Mouse (Mus musculus) cerebellum, adult 18-20 months (tissue): ENCODE results near the gene Acap2.

ENCODE experiments used
- DNase-seq, 2 experiments: peaks; one replicate each; pipeline ENCODE4 v3.0.0; 2021

The Acap2 gene

DNA sequence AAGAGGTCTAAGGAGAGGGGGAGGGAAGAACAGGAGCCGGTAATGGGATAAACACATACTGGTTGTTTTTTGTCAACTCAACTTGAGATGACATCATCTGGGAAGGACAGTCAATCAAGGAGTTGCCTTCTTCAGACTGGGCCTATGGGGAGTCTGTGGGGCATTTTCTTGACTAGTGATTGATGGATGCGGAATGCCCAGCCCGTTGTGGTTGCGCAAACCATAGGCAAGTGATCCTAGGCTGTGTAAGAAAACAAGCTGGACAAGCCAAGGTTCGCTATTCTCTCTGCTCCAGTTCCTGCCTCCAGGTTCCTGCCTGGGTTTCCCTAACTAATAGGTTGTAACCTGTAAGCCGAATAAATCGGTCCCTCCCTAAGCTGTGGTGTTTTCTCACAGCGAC is 4.1 kb upstream of the Acap2 start:
- DNase-seq, result no peak

DNA sequence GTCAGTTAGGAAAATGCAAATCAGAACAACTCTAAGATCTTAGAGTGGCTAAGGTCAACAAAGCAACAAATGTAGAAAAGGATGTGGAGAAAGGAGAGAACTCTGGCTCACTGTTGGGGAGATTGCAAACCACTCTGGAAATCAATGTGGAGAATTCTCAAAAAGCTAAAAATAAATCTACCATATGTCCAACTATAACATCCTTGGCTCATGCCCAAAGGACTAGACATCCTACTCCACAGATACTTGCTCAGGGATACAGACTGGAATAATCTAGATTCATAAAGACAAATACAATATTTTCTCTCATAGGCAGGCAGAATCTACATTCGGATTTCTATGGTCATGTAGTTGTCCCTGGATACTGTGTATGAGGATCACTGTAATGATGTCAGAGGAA is 3.2 kb upstream of the Acap2 start:
- DNase-seq, result no peak

- no peak for DNase-seq
These were observed 659 bp upstream of the Acap2 start for GRCm38 (mm10) chr16:31201704-31202103.

DNA sequence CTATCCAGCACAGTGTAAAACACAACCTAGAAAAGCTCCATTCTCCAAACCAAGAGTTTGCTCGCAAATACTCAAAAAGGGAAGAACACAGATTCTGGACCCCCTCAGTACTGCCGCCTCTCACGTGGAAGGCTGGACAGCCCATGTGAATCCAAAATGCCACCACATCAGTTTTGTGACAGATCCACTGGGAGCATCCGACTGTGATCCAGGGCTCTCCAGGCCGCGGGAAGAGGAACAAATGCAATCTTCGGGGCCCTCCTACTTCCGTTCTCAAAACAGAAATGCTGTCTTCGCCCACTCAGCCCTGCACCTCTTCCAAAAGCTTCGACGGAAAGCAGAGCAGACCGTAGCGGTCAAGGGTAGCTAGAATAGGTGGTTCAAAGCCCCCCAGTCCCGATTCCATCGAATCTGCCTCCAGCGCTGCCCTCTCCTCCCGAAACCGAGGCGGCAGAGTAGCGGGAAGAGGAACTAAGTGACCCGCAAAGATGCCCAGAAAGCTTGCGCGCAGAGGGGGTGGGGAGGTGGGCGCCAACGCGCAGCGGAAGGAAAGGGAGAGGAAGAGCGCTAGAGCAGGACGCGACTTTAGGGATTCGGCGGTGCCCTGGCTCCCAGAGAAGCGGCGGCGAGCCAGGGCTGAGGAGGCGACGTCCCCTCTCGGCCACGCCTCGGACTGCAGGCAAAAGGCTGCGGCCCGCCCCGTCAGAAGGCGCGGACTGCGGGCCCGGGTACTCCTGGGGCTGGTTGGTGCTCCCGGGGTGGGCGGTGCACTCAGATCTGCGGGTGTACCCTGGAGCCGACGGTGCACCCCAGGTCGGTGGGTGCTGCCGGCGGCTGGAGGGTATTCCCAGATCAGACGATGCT is 887 bp downstream of the Acap2 start:
- DNase-seq, result peak; percentile 57 to 73

DNA sequence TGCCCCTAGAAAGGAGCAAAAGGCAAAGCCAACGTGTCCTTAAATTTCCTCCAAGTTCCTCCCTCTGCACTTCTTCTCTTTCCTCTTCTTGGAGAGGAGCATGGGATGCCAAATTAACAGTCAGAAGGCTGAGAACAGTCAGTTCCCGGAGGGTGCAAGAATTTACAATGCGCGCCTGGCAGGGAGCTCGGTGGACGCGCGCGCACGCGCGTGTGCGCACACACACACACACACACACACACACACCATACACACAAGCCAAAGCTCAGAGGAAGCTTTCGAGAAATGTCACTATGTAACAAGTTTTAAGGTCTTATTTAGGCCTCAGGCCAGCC is 1.5 kb downstream of the Acap2 start:
- DNase-seq, result peak; percentile 49 to 65

GRCm38 (mm10) chr16:31196971-31197370 is 4.1 kb downstream of the Acap2 start:
- no peak for DNase-seq

- no peak for DNase-seq
These were observed 8.5 kb downstream of the Acap2 start for GRCm38 (mm10) chr16:31192526-31192925.

GRCm38 (mm10) chr16:31191818-31192217 is 9.2 kb downstream of the Acap2 start:
- DNase-seq, result no peak

DNA sequence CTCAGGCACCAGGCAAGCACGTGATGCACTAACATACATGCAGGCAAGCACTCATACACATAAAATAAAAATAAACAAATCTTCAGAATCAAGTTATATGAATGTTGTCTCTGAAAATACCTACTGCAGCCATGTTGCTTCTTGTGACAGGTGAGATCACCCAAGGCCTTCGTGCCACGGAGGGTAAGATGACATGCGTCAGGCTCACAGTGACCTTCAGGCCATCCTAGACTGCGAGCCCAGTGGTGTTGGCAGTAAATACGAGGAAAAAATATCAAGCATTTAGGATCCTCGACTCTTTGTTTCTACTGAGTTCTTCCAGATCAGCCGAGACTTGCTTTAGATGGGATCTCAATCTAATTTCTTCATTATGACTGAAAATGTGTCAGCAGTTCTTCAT is 10.6 kb downstream of the Acap2 start:
- no peak for DNase-seq

DNA sequence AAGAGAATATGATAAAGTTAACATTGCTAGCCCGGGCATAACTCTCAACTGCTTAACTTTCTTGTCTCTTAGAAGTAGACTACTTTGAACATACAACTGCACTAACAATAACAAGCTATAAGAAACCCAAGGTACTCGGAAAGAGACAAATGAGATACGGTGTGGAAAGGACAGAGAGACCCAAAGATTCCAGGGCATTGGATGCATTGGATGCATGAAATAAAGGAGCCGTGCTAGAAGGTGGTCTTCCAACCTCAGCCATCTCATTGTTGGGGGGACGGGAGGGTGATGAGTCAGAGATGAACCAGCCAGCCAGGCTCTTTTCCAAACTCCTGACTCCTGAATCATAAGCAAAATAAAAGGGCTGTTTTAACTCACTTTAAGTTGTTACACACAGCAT is 11.8 kb downstream of the Acap2 start:
- DNase-seq, result no peak

DNA sequence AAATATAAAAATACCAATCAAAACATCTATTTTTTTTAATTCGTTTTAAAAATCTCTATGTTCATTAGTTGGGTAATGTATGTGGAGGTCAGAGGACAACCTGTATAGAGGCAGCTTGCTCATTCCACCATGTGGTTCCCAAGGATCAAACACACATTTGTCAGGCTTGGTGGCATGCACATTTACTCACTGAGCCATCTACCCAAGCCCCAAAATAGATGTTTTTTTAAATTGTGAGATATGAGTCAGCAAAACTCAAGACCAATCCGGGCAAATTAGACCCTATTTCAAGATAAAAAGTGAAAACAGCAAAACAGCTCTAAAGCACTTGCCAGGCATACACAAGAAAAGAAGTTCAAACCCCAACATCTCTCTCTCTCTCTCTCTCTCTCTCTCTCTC is 12.2 kb downstream of the Acap2 start:
- no peak for DNase-seq

DNA sequence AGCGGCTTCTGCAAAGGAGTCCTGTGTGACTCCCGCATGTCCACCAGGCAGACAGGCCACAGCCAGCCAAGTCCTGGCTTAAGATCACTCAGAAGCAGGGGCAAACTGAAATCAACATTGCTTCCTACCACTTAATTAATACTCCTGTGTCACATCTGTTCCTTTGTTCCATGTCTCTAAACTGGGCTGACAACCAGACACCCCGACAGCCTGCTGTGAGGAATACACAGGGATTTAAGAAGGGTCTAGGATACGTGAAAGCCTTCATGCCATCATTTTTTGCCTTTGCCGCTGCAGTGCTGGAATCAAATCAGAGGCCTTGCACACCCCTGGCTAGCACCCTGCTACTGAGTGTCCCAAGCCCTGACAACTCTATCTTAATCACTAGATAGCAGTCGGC is 12.8 kb downstream of the Acap2 start:
- no peak for DNase-seq

DNA sequence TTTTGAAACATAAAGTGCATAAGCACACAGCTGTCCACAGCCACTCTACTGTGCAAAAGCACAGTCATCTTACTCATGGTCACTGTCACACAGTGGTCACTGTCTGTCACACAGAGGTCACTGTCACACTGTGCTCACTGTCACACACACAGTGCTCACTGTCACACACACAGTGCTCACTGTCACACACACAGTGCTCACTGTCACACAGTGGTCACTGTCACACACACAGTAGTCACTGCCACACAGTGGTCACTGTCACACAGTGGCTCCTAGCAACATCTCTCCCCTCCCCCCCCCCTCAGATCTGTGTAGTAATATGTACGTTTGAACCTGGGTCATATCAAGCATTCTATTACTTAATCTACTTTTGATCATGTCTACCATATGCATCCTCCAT is 13.9 kb downstream of the Acap2 start:
- DNase-seq, result no peak

DNA sequence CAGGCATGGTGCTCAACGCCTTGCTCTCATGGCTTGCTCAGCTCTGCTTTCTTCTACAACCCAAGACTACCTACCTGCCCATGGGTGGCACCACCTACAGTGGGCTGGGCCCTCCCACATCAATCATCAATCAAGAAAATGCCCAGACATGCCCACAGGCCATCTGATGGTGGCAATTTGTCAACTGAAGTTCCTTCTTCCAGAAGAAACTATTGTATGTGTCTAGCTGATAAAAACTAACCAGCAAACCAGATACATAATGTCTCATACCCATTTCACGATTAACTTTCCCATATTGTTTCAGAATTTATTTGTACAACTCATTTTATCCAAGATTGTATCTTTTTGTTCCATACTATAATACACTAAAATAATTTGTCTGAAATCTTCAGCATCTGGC is 15.3 kb downstream of the Acap2 start:
- DNase-seq, result no peak

DNA sequence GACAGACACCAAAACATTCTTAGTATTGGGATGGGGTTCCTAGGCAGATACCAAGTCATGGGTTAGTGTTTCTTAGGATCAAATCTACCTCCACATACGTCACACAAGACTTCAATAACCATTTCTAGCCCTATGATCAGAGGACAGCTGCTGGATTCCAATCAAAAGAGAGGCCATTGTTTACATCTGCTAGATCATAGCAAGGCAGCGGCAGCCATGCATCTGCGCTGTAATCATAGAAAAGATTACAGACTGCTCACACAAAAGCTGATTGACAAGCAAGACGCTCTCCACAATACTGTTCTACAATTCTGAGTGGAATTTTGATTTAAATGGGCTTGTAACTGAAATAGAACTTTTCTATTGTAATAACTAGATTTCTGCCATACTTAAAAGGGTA is 16.3 kb downstream of the Acap2 start:
- DNase-seq, result no peak

DNA sequence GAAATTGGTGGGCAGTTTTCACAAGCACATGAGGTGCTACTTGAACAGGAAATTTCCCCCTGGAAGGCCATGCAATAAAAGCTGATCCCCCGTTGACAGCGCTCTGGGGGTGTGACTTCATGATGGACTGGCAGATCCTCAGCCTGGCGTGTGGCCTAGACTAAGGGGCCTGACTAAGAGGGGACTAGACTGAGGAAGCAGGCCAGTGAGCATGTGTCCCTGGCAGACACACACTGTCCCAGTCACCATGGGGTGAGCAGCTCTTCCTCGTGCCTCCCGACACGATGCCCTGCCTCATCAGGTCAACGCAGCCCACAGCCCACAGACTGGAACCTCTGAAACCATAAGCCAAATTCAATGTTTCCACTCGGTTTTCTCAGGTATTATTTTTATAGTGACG is 18.5 kb downstream of the Acap2 start:
- DNase-seq, result peak; percentile 43 to 44

GRCm38 (mm10) chr16:31180843-31181242 is 20.2 kb downstream of the Acap2 start:
- DNase-seq, result peak; percentile 35 to 38

DNA sequence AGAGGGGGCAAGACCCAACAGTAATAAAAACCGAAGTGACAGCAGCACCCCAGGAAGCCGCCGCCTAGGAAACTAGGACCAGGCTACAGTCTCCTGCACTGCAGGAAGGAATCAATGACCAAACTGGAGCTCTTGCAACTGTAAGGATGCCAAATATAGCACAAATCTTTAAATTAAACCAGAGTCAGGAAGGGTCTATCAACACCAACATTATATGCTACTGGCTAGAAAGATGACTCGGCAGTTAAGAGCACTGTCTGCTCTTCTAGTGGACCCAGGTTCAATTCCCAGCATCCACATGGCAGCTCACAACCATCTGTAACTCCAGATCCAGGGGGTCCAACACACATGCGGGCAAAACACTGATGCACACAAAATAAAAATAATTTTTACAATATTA is 21.7 kb downstream of the Acap2 start:
- no peak for DNase-seq

DNA sequence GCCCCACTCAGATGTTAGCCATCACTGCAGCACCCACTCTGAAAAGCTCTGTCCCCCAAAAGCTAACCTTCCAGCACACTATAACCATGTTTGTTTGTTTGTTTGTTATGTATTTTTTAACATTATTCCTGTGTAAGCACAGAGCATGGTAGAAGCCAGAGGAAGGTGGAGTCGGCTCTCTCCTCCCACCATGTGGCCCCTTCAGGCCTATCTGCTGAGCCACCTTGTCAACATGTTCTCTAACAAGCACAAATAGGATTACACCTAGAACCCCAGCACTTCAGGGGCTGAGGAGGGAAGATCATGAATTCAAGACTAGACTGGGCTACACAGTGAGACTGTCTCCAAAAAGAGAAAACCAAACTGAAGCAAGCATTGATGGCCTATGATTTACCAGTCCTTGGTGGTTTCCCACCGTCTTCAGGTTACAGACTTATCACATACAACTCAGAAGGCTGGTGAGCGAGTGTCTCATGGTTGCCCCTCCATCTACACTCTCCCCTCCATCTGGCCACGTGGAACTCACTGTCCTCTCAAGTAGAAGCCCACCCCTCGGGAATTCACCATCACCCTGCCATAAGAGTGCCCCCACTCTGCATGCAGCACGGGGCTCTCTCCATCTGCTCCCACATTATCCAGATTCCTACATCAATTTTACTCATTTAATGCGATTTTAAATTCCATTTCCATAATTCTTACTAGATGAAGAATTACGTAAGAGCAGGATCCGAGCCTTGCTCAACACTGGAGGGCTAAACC is 26.0 kb downstream of the Acap2 start:
- no peak for DNase-seq

- DNase-seq, result no peak
These were observed 28.8 kb downstream of the Acap2 start for GRCm38 (mm10) chr16:31172229-31172628.

- DNase-seq, result no peak
These were observed 29.6 kb downstream of the Acap2 start for GRCm38 (mm10) chr16:31171418-31171817.

DNA sequence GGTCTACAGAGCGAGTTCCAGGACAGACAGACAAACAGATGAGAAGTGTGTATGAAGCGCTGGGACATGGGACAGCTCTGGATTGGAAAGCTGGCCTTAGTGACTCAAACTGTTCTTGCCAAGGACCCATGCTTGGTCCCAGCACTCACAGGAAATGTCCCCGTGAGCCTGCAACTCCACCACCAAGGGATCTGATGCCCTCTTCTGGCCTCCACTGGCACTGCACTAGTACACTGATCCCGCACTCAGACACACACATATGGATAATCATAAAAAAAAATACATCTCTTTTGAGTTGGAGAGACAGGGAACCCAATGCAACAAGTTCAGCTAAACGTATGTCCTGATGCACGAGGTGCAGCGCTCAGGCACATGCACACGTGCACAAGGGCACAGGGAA is 30.7 kb downstream of the Acap2 start:
- DNase-seq, result no peak

DNA sequence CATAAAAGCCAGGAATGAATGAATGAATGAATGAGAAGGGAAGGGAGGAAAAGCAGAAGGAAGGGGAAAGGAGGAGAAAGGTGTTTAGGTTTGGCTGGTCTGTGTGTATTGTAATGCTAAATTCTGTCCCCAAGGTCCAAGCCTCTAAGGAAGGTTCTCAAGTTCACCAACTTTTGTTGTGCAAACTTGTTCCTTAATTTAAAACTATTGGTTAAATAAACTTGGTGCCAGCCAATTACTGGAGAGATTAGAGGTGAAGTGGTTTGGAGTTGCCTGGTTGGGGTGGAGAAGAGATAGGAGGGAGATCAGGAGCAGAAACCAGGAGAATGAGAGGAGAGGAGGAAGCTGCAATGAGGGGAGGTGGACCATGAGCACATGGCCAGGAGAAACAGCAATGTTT is 31.4 kb downstream of the Acap2 start:
- DNase-seq, result no peak

- no peak for DNase-seq
These were observed 33.1 kb downstream of the Acap2 start for GRCm38 (mm10) chr16:31167934-31168333.
